Mouse (Mus musculus) gastrocnemius, adult 18-20 months (tissue): Measurements from ENCODE around the gene E2f8. TPM values are rescaled to one million over a fixed set of nuclear protein-coding genes. Genes with fewer than 3 reads are reported as not detected.

ENCODE experiments used
- DNase-seq: peaks from one replicate; pipeline ENCODE4 v3.0.0; 2021; ENCODE audit warnings: low spot score
- long read RNA-seq, 2 experiments: library from polyadenylated mRNA; stranded (forward); transcript quantifications; one replicate each; pipeline ENCODE4 v2.0.0; 2021
- total RNA-seq, 2 experiments: library from RNA; stranded (reverse); gene quantifications; 2 replicates each; pipeline ENCODE4 v1.2.3; 2021

The E2f8 gene
- total RNA-seq: under 1 TPM; 0.71 TPM
- long read RNA-seq, experiment 1: 0 reads
- long read RNA-seq, experiment 2: 0 reads

DNA sequence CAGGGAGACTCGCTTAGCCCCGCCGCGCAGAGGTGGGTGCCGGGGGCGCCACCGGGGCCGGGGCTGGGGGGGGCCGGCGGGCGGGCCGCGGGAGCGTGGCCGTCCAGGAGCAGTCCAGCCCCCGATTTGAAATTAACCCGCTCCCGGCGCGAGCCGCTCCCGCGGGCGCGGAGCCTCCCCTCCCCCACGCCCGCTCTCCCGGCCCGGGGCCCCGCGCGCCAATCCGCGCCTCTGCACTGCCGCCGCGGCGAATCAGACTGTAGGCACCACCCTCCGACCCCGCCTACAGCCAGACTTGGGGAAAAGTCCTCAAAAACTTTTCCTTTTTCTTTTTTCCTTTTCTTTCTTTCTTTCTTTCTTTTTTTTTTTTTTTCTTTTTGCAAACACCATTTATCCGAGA, at the start of gene E2f8:
E2f8 (minus strand) TSS at position 111 of the 400 bp plus-strand sequence.
- DNase-seq: peak; percentile 40

DNA sequence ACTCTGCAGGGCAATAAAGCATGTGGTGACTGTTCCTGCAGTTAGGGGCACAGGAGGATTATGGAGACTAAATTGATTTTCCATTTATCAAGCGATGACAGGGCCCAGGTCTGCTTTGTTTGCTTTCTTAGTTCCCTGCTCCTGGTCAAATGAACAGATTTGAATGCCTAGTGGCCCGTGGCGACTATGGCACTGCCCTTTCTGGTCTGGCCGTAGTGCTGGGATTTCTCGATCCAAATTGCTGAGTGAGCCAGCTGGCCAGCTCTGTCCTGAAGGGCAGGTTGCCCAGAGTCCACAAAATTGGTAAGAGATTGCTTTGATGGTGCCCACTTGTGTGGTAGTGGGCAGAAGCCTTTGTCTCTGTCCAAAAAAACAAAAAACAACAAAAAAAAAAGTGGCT, 49.0 kb upstream of the E2f8 start:
- DNase-seq: no peak

DNA sequence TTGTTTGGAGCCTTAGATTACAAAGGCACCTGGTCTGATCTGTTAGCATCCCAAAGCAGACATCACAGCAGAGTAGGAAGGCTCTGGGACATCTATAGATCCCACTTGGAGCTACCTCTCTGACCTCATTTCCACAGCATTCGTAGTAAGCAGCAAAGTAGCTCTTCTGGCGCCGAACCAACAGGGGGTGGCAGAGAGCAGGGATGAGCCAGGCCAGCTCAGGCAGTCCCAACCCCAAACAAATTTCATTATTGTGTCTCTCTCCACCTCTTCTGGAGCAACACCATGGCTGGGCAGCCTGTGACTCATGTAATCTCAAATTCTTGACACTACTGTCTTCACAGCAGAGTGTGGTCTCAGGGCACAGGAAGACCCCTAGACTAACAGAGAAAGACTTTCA, 47.0 kb upstream of the E2f8 start:
- no peak for DNase-seq

DNA sequence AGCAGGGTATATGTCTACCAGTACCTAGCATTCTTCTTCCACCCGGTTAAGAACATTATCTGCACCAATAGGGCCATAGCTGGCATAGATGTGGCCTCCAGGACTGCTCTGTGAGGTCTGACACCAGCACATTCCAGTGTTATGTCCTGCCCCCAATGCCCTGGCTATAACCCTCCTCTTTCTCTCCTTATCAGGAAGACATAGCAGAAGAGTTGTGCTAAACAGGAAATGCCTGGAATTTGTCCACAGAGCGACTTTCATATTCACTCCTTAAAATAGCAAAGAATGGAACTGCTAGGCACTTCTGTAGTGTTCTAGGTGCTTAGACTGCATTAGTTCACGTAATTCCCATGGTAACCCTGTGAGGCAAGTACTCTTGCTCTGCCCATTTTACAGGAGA, 43.8 kb upstream of the E2f8 start:
- DNase-seq: no peak

DNA sequence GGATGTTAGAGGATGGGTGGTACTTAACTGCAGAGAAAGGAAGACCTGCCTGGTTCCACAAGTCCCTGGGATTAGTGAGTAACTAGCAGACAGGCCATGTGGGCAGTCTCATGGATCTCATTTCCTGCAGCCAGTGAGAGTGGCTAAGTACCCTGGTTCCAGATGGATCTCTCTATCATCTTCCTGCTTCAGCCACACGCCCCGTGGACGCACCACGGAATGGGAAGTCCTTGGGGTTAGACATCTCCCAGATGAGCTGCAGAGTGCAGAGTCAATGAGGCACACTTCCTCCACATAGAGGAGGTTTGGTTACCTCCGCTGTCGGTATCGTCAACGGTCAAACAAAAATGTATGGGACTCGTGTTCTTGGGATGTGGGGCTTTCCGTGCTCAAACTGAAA, 42.2 kb upstream of the E2f8 start:
- DNase-seq: no peak

DNA sequence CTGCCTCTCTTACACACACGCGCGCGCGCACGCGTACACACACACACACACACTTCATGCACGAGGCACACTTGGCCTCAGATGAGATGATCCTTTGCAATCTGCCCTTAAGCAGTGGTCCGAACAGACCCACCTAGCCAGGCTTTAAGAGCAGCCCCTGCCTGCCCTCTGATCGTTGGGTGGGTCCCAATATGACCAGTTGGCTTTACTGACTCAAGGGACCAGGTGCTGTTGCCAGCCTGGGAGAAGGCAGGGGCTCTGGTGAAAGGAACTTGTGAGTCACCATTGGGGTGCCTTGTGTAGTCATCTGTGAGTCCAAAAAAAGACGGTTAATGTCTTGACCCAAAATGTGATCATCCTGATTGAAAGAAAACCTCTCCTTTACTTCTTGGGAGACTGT, 37.0 kb upstream of the E2f8 start:
- DNase-seq: no peak

DNA sequence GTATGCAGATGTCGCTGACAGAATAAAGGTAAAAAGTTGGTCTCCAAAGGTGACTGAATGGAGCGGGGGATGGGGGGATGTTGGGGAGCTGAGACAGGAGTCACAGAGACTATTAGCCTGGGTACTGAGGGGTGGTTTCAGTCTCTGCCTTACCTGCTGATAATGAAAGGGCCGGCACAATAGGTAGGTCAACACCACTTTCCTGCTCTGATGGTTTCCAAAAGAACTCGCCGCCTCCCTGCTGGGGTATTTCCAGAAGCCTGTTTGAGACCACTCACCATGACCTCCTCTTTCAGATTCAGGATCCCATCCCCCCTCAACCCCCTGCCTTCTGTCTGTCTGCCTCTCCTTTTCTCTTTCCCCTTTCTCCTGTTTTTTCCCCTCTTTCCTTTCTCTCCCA, 36.6 kb upstream of the E2f8 start:
- no peak for DNase-seq

DNA sequence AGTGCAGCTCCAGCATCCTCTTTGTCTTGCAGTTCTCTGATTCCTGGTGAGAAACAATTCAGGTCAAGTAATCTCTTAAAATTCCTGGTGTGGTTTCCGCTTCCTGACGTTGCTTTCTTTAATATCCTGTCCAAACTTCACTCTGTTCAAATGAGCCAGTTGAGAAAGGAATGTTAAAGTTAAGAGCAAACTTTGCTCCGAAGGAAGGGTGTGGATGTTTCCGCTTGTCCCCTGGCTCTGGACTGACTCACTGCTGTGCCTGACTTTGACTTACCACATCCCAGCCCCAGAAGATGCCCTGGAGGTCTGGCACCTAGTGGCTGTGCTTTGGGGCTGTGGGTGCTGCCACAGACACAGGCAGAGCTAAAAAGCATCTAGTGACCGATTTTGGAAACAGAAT, 36.1 kb upstream of the E2f8 start:
- DNase-seq: no peak

DNA sequence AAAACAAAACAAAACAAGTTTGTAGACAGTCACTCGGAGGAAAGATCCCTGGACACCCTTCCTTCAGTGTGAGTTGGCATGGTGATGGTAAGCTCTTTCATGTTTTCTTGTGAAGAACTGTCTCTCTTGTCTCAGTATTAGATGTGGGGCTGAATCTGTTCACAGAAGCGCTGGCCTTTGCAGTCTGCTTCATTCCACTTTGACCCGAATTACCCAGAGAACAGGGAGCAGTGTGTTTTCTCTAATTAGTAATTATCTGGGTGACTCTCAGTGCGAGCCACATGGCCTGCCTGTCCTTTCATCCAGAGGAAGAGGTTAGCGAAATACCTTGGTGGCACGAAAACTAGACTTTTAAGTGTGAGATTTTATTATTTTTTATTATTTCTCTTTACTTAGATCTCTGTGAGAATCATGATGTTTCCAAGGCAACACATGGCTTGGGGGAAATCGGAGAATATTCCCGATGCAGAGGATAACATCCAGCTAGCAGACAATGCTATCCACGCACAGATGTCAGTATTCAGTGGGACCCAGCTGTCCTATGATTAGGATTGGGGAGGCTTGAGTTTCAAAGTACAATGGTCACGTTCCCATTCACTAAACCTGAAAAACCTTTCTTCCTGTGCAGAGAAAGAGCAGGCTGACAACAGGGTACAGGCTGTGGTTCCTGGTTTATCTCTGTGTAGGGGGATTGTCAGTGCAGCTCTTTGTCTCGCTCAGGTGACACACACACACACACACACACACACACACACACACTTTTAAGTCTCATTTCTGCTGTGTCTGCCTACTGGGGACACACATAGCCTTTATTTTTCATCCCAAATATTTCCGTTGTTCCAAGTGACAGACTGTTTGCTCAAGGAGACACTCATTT, 33.5 kb upstream of the E2f8 start:
- DNase-seq: no peak

DNA sequence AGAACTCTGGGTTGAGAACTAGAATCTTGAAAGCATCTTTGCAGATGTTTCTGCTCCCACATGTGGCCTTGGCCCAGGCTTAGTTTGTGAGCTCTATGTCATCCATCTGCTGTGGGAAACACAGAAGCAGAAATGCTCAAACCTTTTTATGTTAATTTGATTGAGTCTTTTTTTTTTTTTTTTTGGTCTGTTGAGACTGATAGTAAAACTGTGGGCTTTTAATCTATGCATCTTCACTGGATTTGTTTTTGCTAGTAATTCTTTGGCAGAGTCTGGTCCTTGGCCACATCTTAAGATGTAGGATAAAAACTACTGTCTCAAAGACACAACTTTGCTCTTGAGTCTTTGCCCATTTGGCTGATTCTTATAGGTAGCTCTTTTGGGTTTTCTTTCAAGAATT, 29.8 kb upstream of the E2f8 start:
- no peak for DNase-seq

DNA sequence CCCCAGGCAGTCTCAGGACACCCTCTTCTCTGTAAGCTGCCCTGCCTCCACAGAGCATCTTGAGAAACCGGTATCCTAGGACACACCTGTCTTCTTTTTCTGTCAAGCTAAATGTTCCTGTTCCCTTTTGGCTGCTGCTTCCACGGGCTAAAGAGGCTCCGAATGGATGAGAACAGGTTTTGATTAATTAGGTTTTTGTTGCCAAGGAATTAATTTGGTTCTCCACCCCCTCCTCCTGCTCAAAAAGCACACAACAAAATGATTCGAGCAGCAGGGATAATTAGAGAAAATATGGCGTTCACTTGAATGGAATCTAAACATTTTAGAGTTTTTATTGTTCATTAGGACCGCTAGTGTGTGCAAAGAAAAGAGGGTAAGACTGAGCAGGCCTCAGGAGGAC, 28.9 kb upstream of the E2f8 start:
- DNase-seq: no peak

DNA sequence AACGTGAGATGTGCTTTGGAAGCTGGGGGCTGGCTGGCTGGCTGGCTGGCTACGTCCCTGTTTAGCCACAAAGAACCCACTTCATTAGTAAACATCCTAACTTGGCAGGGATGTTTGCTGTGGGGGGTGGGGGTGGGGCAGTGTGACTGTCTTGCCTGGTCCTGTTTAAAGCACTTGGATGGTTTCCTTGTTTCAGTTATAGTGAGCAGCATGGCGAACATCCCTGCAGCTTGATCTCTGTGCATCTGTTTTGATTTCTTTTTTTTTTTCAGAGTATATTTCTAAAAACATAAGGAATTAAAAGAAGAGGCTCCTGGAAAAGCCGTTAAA, 27.9 kb upstream of the E2f8 start:
- no peak for DNase-seq

DNA sequence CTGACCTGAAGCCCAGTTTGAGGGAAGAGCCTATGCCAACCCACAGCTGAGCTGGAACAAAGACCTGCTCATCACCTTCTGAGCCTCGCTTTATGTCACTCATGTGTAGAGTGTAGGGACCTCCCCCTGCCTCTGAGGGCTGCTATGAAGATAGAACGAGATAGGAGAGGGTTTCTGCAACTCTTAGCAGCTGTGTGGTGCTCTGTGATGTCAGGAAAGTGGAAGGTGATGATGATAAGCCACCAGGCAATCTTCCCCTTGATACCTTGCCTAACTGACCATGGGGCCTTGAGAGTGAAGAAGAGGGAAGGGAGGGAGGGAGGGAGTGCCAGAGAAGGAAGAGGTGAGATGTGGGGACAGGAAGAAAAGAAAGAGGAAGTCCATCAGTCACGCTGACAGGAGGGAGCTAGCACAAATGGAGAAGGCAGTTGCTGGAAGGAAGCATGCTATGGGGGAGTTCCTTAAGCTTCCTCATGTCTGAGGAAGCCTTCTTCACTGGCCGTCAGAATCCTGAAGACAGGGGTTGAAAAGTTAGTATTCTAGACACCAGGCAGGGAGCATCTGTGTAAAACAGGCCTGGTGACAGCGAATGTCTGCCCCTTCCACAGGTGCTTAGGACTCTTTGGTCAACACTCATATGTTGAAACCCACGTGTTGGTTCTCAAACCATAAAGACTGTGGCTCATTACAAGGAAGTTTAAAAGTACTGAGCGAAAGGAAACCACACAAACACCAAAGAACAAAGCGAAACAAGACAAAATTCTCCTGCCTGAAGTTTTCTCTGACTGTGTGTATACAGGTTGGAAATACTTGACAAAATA, 27.3 kb upstream of the E2f8 start, which contains the start of gene Nav2:
Nav2 (plus strand) TSS at position 196 of the 821 bp plus-strand sequence.
- no peak for DNase-seq

DNA sequence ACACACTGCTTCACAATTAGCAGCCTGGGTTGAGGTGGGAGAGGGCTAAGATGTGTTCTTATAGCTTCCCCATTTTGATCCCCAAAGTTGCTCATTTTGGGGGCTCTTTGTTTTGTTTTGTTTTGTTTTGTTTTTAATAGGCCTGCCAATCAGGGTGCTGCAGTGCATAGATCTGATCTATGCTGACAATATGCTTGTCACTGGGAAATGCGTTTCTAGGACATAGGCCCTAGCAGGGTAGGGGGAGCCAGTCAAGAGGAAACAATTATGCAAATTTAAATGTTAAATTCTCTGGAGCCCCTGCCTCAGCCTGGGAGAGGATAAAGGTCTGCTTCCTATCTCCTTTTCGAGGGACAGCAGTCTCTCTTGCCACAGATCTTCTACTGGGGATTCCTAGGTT, 21.1 kb upstream of the E2f8 start:
- no peak for DNase-seq

DNA sequence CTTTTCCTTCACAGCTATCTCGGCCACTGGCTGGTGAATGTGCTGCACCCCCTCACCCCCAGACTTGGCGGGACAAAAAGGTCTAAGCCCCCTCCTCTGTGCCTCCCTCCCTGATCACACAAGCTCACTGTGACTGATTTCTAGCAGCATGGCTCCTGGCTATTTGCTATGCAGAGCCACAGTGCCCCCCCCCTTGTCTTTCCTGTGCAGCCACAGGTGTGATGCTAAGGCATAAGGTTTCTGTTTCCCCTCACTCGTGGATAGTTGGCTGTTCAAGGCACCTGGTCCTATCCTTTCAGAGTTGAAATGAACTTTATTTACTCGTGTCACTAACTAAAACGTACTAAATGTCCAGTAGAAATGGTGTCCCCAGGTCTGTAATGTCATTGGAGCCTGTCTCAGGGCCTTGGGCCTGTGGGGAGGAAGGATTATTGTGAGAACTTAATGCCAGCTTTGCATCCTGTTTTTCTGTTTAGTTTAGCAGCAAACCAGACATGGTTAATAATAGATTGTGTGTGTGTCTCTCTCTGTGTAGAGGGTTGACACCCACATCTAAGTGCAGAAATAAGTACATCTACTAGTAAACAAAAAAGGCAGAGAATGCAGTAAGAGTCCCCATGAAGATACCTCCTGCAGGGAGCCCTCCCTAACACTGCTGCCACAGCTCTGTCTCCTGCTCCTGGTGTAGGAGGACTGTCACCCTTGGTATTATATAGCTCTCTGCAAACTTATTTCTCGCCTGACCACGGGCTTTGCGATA, 19.2 kb upstream of the E2f8 start:
- no peak for DNase-seq

DNA sequence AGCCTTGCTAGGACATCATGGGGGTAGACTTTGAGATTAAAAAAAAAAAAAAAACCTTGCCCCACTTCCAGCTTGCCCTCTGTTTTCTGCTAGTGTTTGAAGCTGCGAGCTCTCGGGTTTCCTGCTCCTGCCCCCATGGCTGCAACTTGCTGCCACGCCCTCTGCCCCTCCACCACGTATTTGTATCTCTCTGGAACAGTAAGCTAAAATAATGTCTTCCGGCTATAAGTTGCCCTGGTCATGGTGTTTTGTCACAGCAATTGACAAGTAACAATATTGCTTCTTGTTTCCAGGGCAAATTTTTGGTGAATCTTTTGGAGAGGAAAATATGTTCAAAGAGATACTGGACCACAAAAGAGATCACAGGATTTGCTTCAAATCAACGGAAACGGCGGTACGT, 17.0 kb upstream of the E2f8 start:
- no peak for DNase-seq

DNA sequence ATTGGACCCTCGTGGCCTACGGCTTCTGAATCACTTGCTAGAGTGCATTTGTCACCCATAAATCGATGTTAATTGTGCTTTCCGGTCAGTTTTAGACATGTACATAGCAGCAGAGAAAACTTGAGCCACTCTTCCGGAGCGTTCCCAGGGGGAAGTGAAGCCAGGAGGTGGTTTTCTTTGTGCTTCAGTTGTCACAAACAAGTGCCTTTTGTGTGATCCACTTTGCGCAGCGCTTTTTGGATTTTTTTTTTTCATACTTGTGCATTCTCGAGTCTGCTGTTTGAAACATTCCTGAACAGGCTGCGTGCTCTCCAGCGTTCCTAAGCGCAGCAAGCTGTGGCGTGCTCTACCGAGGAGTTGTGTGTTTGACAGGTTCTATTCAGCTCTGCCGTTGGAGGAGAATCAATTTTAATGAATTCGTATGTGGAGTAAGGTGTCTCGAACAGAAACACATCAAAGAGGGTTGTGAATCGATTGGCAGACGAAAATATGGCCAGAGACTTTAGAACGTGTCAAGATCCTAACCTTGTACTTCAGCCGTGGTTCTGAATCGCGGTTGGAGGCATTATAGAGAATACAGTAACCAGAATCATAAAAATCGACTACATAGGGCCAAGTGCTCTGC, 16.3 kb upstream of the E2f8 start:
- DNase-seq: no peak

DNA sequence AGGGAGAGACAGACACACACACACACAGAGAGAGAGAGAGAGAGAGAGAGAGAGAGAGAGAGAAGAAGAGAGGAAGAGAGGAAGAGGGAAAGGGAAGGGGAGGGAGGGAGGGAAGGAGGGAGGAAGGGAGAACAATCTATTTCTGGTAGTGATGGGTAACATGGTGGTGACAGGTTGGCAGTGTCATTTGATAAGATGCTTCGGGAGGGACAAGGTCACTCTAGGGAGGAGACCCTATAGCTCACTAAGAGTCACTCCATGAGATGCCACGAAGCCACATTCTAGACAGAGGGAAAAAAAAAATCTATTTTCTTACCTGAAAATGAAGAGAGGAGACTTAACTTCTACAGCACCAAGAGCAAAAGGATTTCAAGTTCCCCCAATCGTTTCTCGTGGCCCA, 14.7 kb upstream of the E2f8 start:
- DNase-seq: no peak

DNA sequence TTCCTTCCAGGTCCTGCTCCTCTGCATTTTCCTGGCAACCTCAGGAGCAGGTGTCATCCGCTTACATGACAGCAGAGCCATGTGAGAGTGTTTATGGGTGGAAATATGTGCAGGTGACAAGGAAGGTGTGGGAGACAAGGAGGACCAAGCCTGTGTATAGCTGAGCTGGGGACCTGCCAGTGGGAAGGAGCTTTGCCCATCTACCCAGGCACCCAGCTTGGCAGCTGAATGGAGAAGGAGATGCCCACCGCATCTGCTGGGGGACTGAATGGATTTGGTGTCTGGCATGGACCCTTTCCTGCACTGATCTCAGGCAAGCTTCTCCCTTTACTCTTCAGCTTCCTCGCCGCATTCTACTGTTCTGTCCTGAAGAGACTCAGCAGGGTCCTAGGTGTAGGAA, 14.1 kb upstream of the E2f8 start:
- DNase-seq: no peak

DNA sequence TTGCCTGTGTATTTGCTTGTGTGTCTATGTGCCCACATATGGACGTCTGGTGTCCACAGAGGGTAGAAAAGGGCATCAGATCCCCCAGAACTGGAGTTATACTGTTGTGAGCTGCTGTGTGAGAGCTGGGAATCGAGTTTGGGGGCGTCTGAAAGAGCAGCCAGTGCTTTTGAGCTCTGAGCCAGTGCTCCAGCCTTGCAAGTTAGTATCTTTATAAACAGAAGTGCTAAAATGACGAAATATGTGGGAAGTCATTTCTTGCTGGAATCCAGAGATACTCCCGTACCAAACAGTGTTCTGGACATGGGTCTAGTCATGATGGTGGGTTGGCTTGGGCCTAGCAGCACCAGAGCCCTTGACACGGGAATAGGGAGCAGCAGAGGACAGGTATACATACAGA, 13.4 kb upstream of the E2f8 start:
- DNase-seq: no peak

DNA sequence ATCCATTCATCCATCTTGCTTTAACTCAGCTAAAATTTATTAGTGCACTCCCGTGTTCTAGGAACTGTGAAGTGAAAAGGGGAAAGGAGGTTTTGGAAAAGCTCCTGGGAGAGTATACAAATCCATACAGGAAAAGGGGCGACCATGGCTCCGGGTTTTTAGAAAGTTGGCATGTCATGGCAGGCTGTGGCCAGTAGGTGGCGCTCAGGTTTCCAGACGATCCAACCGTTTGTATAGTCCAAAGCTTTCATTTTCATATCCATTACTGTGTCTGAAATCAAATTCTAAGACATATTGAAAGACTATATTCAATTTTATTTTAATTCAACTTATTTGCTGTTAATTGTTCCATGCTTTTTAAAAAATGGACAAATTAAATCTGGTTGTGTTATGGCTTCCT, 12.8 kb upstream of the E2f8 start:
- DNase-seq: peak; percentile 28

DNA sequence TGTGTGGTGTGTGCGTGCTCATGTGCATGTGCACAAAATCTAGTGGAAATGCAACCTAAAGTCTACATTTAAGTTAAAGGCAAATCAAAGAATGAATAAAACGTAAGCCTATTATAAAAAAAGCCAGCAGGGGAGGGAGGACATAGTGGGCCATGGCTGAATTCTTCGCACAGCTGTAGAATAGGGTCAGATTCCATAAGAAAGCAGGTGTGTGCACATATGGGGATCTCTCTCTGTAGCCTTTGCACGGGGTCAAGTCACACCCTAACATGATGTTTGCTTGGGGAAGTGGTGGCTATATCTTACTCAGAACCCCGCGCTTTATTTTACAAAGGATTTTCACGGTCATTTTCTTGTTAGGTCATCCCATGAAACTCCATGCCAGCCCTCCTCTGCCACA, 11.7 kb upstream of the E2f8 start:
- no peak for DNase-seq
